Mouse (Mus musculus) kidney, embryonic 15.5 days (tissue): ENCODE measurements around the gene Slc17a9. TPM values are rescaled to one million over a fixed set of nuclear protein-coding genes. Genes with fewer than 3 reads are reported as not detected.

Source experiments
- polyA plus RNA-seq: library from polyadenylated mRNA; unstranded; fragments of >200 nt; fragmentation: Nextera tagmentation; extraction: Ambion mirVana; gene quantifications from 2 replicates; pipeline ENCODE4 v1.2.1, GENCODE M21; 2015

The Slc17a9 gene
- polyA plus RNA-seq, 1 experiment from 2014 or later = 0.58 TPM

Other genes with a start within 250 kb of the Slc17a9 start
- 8.6 and 9.7 TPM in 2 replicates for gene Ntsr1, start 225.3 kb upstream of the Slc17a9 start, polyA plus RNA-seq
- 43.4 and 44.8 TPM in 2 replicates for gene Mrgbp, start 144.0 kb upstream of the Slc17a9 start, polyA plus RNA-seq
- 63.8 and 76.1 TPM in 2 replicates for gene Ogfr, start 136.0 kb upstream of the Slc17a9 start, polyA plus RNA-seq
- gene Col9a3, start 127.5 kb upstream of the Slc17a9 start, polyA plus RNA-seq = 8.8 and 9.8 TPM in 2 replicates
- 0.21 and 0.23 TPM in 2 replicates for gene Tcfl5, start 82.6 kb upstream of the Slc17a9 start, polyA plus RNA-seq
- gene Dido1, start 15.3 kb upstream of the Slc17a9 start, polyA plus RNA-seq = 28.4 and 29.7 TPM in 2 replicates
- gene Gid8, start 15.1 kb upstream of the Slc17a9 start, polyA plus RNA-seq = 55.8 TPM in 2 replicates
- not detected in 2 replicates for gene Bhlhe23, start 51.6 kb downstream of the Slc17a9 start, polyA plus RNA-seq
- gene Ythdf1, start 195.7 kb downstream of the Slc17a9 start, polyA plus RNA-seq = 58.2 and 61.6 TPM in 2 replicates
- not detected in 2 replicates for gene Birc7, start 203.8 kb downstream of the Slc17a9 start, polyA plus RNA-seq
- gene Nkain4, start 229.4 kb downstream of the Slc17a9 start, polyA plus RNA-seq = 33.4 and 34.5 TPM in 2 replicates
- gene Arfgap1, start 242.0 kb downstream of the Slc17a9 start, polyA plus RNA-seq = 90.4 and 105 TPM in 2 replicates